Mouse (Mus musculus) spleen, adult 2 months (tissue): ENCODE data around the gene Mpdu1.

Experiments used
- CTCF ChIP-seq: fragments of 200-500 bp; IDR thresholded peaks from 2 replicates; pipeline ENCODE4 v1.5.1; 2011; ENCODE audit warnings: mild to moderate bottlenecking, inconsistent platforms; ENCODE audit not compliant: insufficient read depth, insufficient read length, insufficient replicate concordance; ENCODE audit errors: extremely low read depth
- POLR2A ChIP-seq: fragments of 200-500 bp; IDR thresholded peaks from 2 replicates; pipeline ENCODE4 v1.6.1; 2011; ENCODE audit warnings: low read depth, low read length, inconsistent platforms

DNA sequence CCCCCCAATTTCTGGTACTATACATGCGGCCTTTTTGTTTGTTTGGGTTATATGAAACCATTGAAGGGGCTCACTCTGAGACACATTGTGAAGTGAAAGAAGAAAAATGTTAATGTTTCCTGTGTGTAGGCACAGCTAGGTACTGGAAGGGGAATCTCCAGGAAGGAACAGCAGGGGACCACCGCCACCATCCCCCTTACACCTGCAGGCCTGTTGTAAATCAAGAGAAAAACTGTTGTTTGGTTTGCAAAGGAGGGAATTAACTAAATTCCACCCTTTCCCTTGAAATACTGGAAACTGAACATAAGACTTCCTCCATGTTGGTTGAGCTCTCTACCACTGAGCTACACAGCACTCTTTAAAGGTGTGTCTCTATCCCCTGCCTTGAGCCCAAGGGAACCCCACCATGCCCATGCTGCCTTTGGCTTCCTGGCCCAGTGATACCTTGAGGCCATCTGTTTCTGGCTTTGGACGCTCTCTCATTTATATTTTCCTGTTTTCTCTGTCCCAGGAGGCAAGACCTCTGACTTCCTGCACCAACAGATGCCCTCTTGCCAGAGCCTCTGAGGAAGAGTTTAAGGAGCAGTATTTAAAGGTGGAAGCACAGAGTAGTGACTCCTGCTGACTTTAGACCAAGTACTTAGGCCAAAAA lies 46.3 kb upstream of the Mpdu1 start:
- TF ChIP-seq CTCF: no peak
- no peak for TF ChIP-seq POLR2A
